Mouse (Mus musculus) retina, postnatal 1 day (tissue): ENCODE data around the gene Pms1.

ENCODE experiments used
- DNase-seq: peaks from one replicate; pipeline ENCODE4 v3.0.0-alpha.2; 2012

The Pms1 gene

DNA sequence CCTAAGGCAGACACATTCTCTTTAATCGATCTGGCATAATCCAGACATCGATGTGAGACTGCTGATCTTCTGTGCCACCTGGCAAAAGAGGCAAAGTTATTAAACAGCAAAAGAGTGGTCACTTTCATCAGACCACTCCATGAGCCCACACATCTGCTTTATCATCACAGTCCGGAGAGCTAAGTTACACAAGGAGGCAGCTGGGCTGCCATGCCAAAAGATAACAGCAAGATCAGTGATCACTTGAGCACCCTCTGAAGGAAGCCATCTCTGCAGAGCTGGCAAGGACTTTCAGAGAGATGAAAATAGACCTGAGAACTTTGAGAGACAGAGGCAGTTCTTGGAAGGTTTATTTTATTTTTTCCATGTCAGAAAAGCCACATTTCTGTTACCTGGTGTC is 102.3 kb downstream of the Pms1 start:
- no peak for DNase-seq

DNA sequence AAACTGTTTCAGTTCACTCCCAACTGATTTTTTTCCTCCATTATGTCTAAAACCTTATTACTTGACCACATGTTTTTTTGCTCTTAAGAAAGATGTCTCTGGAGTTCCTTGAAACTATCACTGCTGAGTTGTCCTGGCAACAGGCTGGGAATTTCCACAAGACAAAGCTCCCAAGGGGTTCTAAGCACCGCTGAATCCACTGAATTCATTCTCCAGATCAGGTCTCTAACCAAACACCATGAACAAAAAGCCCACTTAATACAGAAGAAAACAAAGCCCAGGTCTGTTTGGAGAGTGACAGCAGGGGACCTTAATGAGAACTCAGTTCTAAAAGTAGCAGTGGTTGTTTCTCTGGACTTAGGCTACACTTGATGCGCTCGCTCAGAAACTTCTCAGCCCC is 105.6 kb downstream of the Pms1 start:
- no peak for DNase-seq

DNA sequence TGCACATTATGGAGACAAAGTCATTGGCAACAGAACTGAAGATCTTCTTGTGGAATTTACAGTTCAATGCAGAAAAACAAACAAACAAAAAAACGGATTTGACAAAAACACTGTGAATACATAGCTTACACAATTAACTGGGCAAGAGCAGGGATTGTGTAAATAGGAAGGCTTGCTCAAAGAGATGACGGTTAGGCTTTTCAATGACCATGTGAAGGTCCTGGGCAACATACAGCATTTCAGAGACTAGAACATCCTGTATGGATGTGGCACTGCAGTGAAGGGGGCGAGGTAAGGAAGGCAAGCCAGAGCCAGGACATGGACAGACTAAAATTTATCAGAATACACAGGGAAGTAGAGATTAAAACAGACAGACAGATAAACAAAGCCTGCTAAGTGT is 107.2 kb downstream of the Pms1 start:
- no peak for DNase-seq

DNA sequence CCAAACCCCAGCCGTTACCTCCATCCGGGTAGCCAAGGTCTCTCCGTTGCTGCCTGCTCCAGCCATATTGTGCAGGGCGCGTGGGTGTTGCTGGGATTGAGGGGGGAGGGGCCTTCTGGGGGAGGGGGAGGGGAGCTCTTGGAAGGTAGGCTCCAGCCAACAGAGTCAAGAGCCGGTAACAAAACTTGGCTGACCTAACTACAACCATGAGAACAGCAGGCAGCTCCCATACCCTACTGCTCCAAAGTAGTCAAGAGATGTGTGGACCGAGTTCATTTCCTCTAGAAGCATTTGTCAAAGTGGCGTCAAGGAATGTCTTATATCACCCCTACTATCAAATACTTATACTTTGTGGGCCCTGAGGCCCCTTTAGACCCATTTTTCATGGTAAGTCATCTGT is 109.3 kb downstream of the Pms1 start, which contains the start of gene 1700019A02Rik:
TSS of gene 1700019A02Rik (minus strand) at position 101 of the 400 bp plus-strand sequence.
- DNase-seq: no peak

DNA sequence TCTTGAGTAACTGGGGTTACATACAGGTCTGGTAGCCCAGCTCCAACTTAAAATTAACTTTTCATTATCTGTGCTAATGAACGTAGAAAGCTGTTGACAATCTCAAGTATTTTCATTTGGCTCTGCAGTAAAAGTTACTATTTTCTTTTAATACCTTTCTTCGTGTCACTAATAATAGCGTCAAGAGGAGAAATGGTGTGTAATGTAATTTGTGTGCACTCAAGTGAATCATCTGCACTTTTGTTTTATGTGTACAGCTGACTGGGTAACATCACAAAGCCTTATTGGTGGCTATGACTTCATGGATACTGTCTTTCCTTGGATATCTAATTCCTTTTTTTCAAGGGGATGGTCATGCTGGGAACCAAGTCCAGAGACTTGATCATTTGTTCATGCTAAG is 110.5 kb downstream of the Pms1 start:
- DNase-seq: peak; percentile 36

DNA sequence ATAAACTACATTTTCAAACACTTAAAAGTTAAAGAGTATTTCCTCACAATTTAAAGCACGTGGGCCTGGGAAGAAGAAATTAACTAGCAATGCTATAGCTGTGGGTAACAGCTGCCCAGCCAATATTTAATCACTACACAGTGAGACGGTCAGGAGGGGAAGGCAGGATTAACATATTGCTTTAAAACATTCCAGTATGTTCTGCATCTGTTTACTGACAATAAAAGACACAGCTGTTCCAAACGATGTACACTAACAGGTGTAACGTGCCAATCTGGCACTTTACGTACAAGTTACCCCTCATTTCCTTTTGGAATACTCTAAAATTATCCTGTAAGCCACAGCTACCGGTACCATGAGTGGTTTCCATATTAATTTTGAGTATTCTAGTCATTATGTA is 139.1 kb downstream of the Pms1 start:
- DNase-seq: no peak
